Mouse (Mus musculus): Measurements from ENCODE around the gene Brf1. TPM values are rescaled to one million over a fixed set of nuclear protein-coding genes. Genes with fewer than 3 reads are reported as not detected.

The Brf1 gene
- polyA plus RNA-seq, 1 experiment from 2014 or later = 65.9 TPM

- Histone ChIP-seq H3K4me1 (peaks cover 55% of the 10 kb centered on the region), H3K36me3 (no peaks in the 10 kb centered on the region), H3K27me3 (ENCODE audit: low read depth, poor library complexity, severe bottlenecking) (no peaks in the 10 kb centered on the region), H3K27ac (peak overlapping the region; percentile 96), H3K4me3 (peak overlapping the region; percentile 89), H3K9me3 (replicated peaks) (no peaks in the 10 kb centered on the region)
- 43% methylated on average over 10 of the region's 10 CpGs for WGBS
- no peak for DNase-seq (ENCODE audit: low spot score)
These were observed 59.2 kb downstream of the Brf1 start for GRCm38 (mm10) chr12:112941156-112941775.

DNA sequence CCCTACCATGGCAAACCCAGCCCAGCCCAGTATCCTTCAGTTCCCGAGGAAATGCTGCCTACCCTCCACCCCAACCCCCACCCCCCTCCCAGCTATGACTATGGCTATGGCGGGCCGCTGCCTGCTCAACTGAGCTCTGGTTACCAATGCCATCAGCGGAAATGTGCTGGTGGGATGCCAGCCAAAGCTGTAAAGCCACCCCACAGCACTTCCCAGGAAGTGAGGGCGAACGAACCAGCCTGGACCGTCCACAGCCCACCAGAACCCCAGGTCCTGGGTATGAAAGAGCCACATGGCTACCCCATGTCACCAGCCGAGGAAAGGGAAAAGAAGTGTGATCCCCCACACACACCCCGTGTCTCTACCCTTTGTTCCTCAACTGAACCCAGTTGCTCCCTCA is 59.8 kb downstream of the Brf1 start:
- H3K4me1 ChIP-seq = peaks cover 55% of the 10 kb centered on the region
- H3K36me3 ChIP-seq = no peaks in the 10 kb centered on the region
- DNase-seq (ENCODE audit: low spot score) = no peak
- H3K27ac ChIP-seq = no peak overlapping the region
- no peaks in the 10 kb centered on the region for H3K9me3 ChIP-seq (replicated peaks)
- 81% methylated on average over 9 of the region's 9 CpGs for WGBS
- H3K27me3 ChIP-seq (ENCODE audit: low read depth, poor library complexity, severe bottlenecking) = no peaks in the 10 kb centered on the region
- H3K4me3 ChIP-seq = peak overlapping the region; percentile 89; the same call in 1 of the 2 replicates

GRCm38 (mm10) chr12:112940238-112940637 is 60.3 kb downstream of the Brf1 start:
- Histone ChIP-seq H3K9me3 (replicated peaks) (no peaks in the 10 kb centered on the region), H3K4me3 (no peak overlapping the region), H3K27ac (no peak overlapping the region), H3K36me3 (no peaks in the 10 kb centered on the region), H3K27me3 (ENCODE audit: low read depth, poor library complexity, severe bottlenecking) (no peaks in the 10 kb centered on the region), H3K4me1 (peaks cover 55% of the 10 kb centered on the region)
- WGBS = 85% methylated on average over 4 of the region's 4 CpGs
- no peak for DNase-seq (ENCODE audit: low spot score)

- DNase-seq (ENCODE audit: low spot score) = peak; percentile 66
- Histone ChIP-seq H3K4me3 (no peak overlapping the region), H3K27me3 (ENCODE audit: low read depth, poor library complexity, severe bottlenecking) (no peaks in the 10 kb centered on the region), H3K4me1 (peaks cover 55% of the 10 kb centered on the region), H3K27ac (peak overlapping the region; percentile 47), H3K36me3 (no peaks in the 10 kb centered on the region), H3K9me3 (replicated peaks) (no peaks in the 10 kb centered on the region)
- WGBS = 60% methylated on average over 10 of the region's 10 CpGs
These were observed 61.5 kb downstream of the Brf1 start for GRCm38 (mm10) chr12:112938873-112939565.

- Histone ChIP-seq H3K36me3 (no peaks in the 10 kb centered on the region), H3K9me3 (replicated peaks) (no peaks in the 10 kb centered on the region), H3K4me3 (peak overlapping the region; percentile 9; the same call in 1 of the 2 replicates), H3K27ac (peak overlapping the region; percentile 47), H3K27me3 (ENCODE audit: low read depth, poor library complexity, severe bottlenecking) (no peaks in the 10 kb centered on the region), H3K4me1 (peaks cover 58% of the 10 kb centered on the region)
- 75% methylated on average over 10 of the region's 10 CpGs for WGBS
- DNase-seq (ENCODE audit: low spot score) = no peak
These were observed 62.1 kb downstream of the Brf1 start for GRCm38 (mm10) chr12:112938366-112938765.

DNA sequence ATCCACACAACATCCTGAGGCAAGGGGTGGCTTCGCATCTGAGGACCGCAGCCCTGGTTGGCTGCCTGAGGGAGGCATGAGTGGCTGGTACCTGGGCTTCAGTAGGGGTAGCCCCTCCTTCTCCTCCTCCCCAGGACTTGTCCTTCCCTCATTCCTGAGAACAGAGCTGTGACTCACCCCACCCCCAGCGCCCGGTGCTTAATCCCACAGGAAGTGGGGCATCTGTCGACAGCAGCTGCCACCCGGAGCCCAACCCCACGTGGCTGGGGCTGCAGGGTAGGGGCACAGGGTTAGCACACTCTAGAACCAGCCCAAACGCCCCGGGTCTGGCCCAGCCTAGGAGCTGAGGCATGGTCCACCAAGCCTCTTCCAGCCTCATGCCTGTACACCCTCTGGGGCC is 62.6 kb downstream of the Brf1 start:
- no peaks in the 10 kb centered on the region for H3K27me3 ChIP-seq (ENCODE audit: low read depth, poor library complexity, severe bottlenecking)
- peaks cover 63% of the 10 kb centered on the region for H3K4me1 ChIP-seq
- H3K36me3 ChIP-seq = no peaks in the 10 kb centered on the region
- DNase-seq (ENCODE audit: low spot score) = no peak
- H3K9me3 ChIP-seq (replicated peaks) = no peaks in the 10 kb centered on the region
- 34% methylated on average over 9 of the region's 9 CpGs for WGBS
- H3K27ac ChIP-seq = peak overlapping the region; percentile 47
- H3K4me3 ChIP-seq = peak overlapping the region; percentile 9; the same call in 1 of the 2 replicates

GRCm38 (mm10) chr12:112932647-112933046 is 67.9 kb downstream of the Brf1 start:
- Histone ChIP-seq H3K4me1 (peaks cover 52% of the 10 kb centered on the region), H3K4me3 (no peak overlapping the region), H3K27ac (no peak overlapping the region), H3K36me3 (no peaks in the 10 kb centered on the region), H3K9me3 (replicated peaks) (no peaks in the 10 kb centered on the region), H3K27me3 (ENCODE audit: low read depth, poor library complexity, severe bottlenecking) (peaks cover 48% of the 10 kb centered on the region)
- no peak for DNase-seq (ENCODE audit: low spot score)
- WGBS = 53% methylated on average over 7 of the region's 7 CpGs

DNA sequence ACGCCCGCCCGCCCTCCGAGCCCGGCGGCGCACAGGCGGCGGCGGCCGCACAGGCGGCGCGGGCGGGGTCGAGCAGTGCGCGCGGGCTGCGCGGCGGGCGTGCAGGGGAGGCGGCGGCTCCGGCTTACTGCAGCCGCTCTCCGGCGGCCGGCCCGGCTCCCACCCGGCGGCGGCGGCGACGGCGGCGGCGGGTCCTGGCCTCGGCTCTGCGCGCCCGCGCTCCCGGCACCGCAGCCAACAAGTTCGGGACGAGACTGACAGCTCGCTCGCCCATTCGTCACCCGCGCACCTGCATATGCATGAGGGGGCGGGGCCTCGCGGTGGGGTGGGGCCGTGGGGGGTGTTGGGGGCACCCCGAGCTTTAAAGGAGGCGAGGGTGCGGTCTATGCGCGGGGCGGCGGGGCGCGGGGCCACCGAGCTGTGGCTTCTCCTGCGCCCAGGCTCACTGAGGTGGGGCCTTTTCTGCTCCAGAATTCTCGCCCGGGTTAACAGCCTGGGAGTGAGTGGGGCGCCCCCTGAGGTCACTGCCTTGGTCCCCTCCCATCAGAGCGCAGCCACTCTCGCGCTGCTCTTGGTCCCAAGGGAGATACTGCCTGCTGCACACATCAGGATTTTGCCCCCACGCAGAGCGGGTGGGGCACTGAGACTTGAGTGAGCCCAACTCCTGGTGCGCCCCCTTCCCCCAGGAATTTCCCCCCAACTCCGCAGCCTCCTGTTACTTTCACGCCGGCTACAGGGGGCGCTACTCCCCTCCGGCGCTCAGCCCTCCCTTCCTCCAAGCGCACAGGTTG is 70.7 kb downstream of the Brf1 start, which contains the start of gene Jag2:
Gene Jag2 (minus strand): TSS at position 215 of the 791 bp plus-strand sequence.
- H3K4me1 ChIP-seq = peaks cover 63% of the 10 kb centered on the region
- 14% methylated on average over 85 of the region's 85 CpGs for WGBS

GRCm38 (mm10) chr12:112928401-112929241 is 71.9 kb downstream of the Brf1 start:
- Histone ChIP-seq H3K27ac (peak overlapping the region; percentile 68), H3K4me3 (peak overlapping the region; percentile 62), H3K27me3 (ENCODE audit: low read depth, poor library complexity, severe bottlenecking) (peaks cover 87% of the 10 kb centered on the region), H3K36me3 (no peaks in the 10 kb centered on the region), H3K4me1 (peaks cover 71% of the 10 kb centered on the region), H3K9me3 (replicated peaks) (no peaks in the 10 kb centered on the region)
- 3% methylated on average over 105 of the region's 124 CpGs for WGBS
- DNase-seq (ENCODE audit: low spot score) = peak; percentile 68

More for the DNA sequence above, 70.7 kb downstream of the Brf1 start, which contains the start of gene Jag2:
- peak; percentile 80 for DNase-seq (ENCODE audit: low spot score)
- Histone ChIP-seq H3K27me3 (ENCODE audit: low read depth, poor library complexity, severe bottlenecking) (peaks cover 77% of the 10 kb centered on the region), H3K36me3 (no peaks in the 10 kb centered on the region), H3K27ac (peak within 1 kb of the TSS; percentile 68), H3K4me3 (peak within 1 kb of the TSS; percentile 62), H3K9me3 (replicated peaks) (no peaks in the 10 kb centered on the region)

GRCm38 (mm10) chr12:112927265-112927664 is 73.2 kb downstream of the Brf1 start:
- no peaks in the 10 kb centered on the region for H3K9me3 ChIP-seq (replicated peaks)
- H3K4me1 ChIP-seq = peaks cover 70% of the 10 kb centered on the region
- H3K4me3 ChIP-seq = no peak overlapping the region
- peaks cover 85% of the 10 kb centered on the region for H3K27me3 ChIP-seq (ENCODE audit: low read depth, poor library complexity, severe bottlenecking)
- WGBS = 64% methylated on average over 14 of the region's 14 CpGs
- H3K27ac ChIP-seq = 0 out of 2 replicates have a peak overlapping the region, but pooled peaks have one; percentile 9
- H3K36me3 ChIP-seq = no peaks in the 10 kb centered on the region
- no peak for DNase-seq (ENCODE audit: low spot score)

DNA sequence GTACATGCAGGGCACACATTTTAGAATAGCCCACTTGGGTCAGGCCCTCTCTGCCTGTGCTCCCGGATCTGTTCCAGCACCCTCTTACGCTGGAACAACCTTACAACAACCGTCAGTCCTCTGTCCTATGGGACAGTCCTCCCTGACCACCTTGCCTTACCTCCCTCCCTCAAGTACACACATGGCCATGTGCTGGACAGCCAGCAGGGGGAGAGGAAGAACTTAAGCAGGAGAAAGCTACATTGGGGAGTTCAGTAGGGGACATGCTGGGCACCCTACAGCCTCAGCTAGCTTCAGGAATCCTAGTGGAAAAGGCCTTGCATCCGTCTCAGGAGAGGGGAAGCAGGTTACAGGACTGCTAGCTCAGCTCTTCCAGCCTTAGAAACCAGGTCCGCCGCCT is 74.6 kb downstream of the Brf1 start:
- Histone ChIP-seq H3K9me3 (replicated peaks) (no peaks in the 10 kb centered on the region), H3K27ac (no peak overlapping the region), H3K27me3 (ENCODE audit: low read depth, poor library complexity, severe bottlenecking) (peaks cover 72% of the 10 kb centered on the region), H3K4me1 (peaks cover 69% of the 10 kb centered on the region), H3K4me3 (no peak overlapping the region), H3K36me3 (no peaks in the 10 kb centered on the region)
- WGBS = 85% methylated on average over 6 of the region's 6 CpGs
- DNase-seq (ENCODE audit: low spot score) = no peak

GRCm38 (mm10) chr12:112922541-112922940 is 78.0 kb downstream of the Brf1 start:
- Histone ChIP-seq H3K4me3 (no peak overlapping the region), H3K36me3 (peaks cover 3% of the 10 kb centered on the region; the same call in 1 of the 2 replicates), H3K9me3 (replicated peaks) (no peaks in the 10 kb centered on the region), H3K27me3 (ENCODE audit: low read depth, poor library complexity, severe bottlenecking) (peaks cover 50% of the 10 kb centered on the region), H3K27ac (no peak overlapping the region), H3K4me1 (peaks cover 52% of the 10 kb centered on the region)
- DNase-seq (ENCODE audit: low spot score) = no peak
- 12% methylated on average over 3 of the region's 3 CpGs for WGBS
